Mouse (Mus musculus): ENCODE results near the gene Gucy2d. TPM values are rescaled to one million over a fixed set of nuclear protein-coding genes. Genes with fewer than 3 reads are reported as not detected.

The Gucy2d gene
- total RNA-seq (2014; fragmentation: Nextera tagmentation), result not detected in 2 replicates
- not detected in 2 replicates for total RNA-seq (2017)

- ATAC-seq (replicated peaks; ENCODE audit: low FRiP score, low TSS enrichment, poor library complexity, severe bottlenecking), result no peak
Observed at GRCm38 (mm10) chr7:98439956-98440466, at the start of gene Gucy2d. Gene Gucy2d (plus strand): TSS chr7:98440416.

- no peak for ATAC-seq (replicated peaks; ENCODE audit: low FRiP score, low TSS enrichment, poor library complexity, severe bottlenecking)
Observed at GRCm38 (mm10) chr7:98390486-98390885, 49.7 kb upstream of the Gucy2d start.

- no peak for ATAC-seq (replicated peaks; ENCODE audit: low FRiP score, low TSS enrichment, poor library complexity, severe bottlenecking)
Observed at GRCm38 (mm10) chr7:98391351-98391936, 48.8 kb upstream of the Gucy2d start.

GRCm38 (mm10) chr7:98392466-98393201 lies 47.6 kb upstream of the Gucy2d start:
- ATAC-seq (replicated peaks; ENCODE audit: low FRiP score, low TSS enrichment, poor library complexity, severe bottlenecking), result no peak

GRCm38 (mm10) chr7:98402582-98403574 lies 37.3 kb upstream of the Gucy2d start:
- ATAC-seq (replicated peaks; ENCODE audit: low FRiP score, low TSS enrichment, poor library complexity, severe bottlenecking), result no peak

GRCm38 (mm10) chr7:98403996-98404395 lies 36.2 kb upstream of the Gucy2d start:
- ATAC-seq (replicated peaks; ENCODE audit: low FRiP score, low TSS enrichment, poor library complexity, severe bottlenecking), result no peak

- ATAC-seq (replicated peaks; ENCODE audit: low FRiP score, low TSS enrichment, poor library complexity, severe bottlenecking), result no peak
Observed at GRCm38 (mm10) chr7:98407615-98408014, 32.6 kb upstream of the Gucy2d start.

GRCm38 (mm10) chr7:98413115-98413514 lies 27.1 kb upstream of the Gucy2d start:
- ATAC-seq (replicated peaks; ENCODE audit: low FRiP score, low TSS enrichment, poor library complexity, severe bottlenecking), result no peak

- ATAC-seq (replicated peaks; ENCODE audit: low FRiP score, low TSS enrichment, poor library complexity, severe bottlenecking), result no peak
Observed at GRCm38 (mm10) chr7:98415550-98415949, 24.7 kb upstream of the Gucy2d start.

GRCm38 (mm10) chr7:98416020-98416419 lies 24.2 kb upstream of the Gucy2d start:
- no peak for ATAC-seq (replicated peaks; ENCODE audit: low FRiP score, low TSS enrichment, poor library complexity, severe bottlenecking)

- no peak for ATAC-seq (replicated peaks; ENCODE audit: low FRiP score, low TSS enrichment, poor library complexity, severe bottlenecking)
Observed at GRCm38 (mm10) chr7:98418031-98418805, 22.0 kb upstream of the Gucy2d start.

- ATAC-seq (replicated peaks; ENCODE audit: low FRiP score, low TSS enrichment, poor library complexity, severe bottlenecking), result no peak
Observed at GRCm38 (mm10) chr7:98419366-98419765, 20.9 kb upstream of the Gucy2d start.

GRCm38 (mm10) chr7:98423546-98423945 lies 16.7 kb upstream of the Gucy2d start:
- no peak for ATAC-seq (replicated peaks; ENCODE audit: low FRiP score, low TSS enrichment, poor library complexity, severe bottlenecking)

- ATAC-seq (replicated peaks; ENCODE audit: low FRiP score, low TSS enrichment, poor library complexity, severe bottlenecking), result no peak
Observed at GRCm38 (mm10) chr7:98424396-98424795, 15.8 kb upstream of the Gucy2d start.

- ATAC-seq (replicated peaks; ENCODE audit: low FRiP score, low TSS enrichment, poor library complexity, severe bottlenecking), result no peak
Observed at GRCm38 (mm10) chr7:98425551-98425950, 14.7 kb upstream of the Gucy2d start.

GRCm38 (mm10) chr7:98426641-98427040 lies 13.6 kb upstream of the Gucy2d start:
- ATAC-seq (replicated peaks; ENCODE audit: low FRiP score, low TSS enrichment, poor library complexity, severe bottlenecking), result no peak

GRCm38 (mm10) chr7:98427115-98427835 lies 12.9 kb upstream of the Gucy2d start:
- no peak for ATAC-seq (replicated peaks; ENCODE audit: low FRiP score, low TSS enrichment, poor library complexity, severe bottlenecking)

- ATAC-seq (replicated peaks; ENCODE audit: low FRiP score, low TSS enrichment, poor library complexity, severe bottlenecking), result no peak
Observed at GRCm38 (mm10) chr7:98429579-98429978, 10.6 kb upstream of the Gucy2d start.

Measured in megakaryocyte-erythroid progenitor cell, adult 5-6 weeks (primary cell).